Mouse (Mus musculus) MEL (cell line): ENCODE data around the gene Sbp. TPM values are rescaled to one million over a fixed set of nuclear protein-coding genes. Genes with fewer than 3 reads are reported as not detected.
"Not testable (repeated sequence)": the region's sequence is repeated elsewhere in the genome, so short reads cannot be mapped to it uniquely, and the experiment has no call there.

Experiments used
- DNase-seq: peaks from one replicate; pipeline ENCODE4 v3.0.0; 2011; ENCODE audit warnings: low read depth, low spot score
- H3K27ac ChIP-seq: 2 replicates; pipeline ENCODE4 v1.5.1; 2012; ENCODE audit warnings: low read depth, mild to moderate bottlenecking, control low read depth, low read length, moderate library complexity; ENCODE audit not compliant: control insufficient read depth
- H3K27me3 ChIP-seq, 2 experiments: fragments of 150-350 bp in 1 of 2; sonication (generic) in 1 of 2; 2 replicates each; pipeline ENCODE4 v1.6.1; 2012; ENCODE audit warnings: low read length in 2 of 2, mild to moderate bottlenecking in 2 of 2, improper control_type of control experiment in 1 of 2, moderate library complexity in 1 of 2; ENCODE audit not compliant: insufficient read depth in 2 of 2, control insufficient read depth in 1 of 2
- H3K36me3 ChIP-seq, 2 experiments: 2 replicates each; pipeline ENCODE4 v1.6.1; 2012 to 2014; ENCODE audit warnings: low read length in 2 of 2, improper control_type of control experiment in 1 of 2, inconsistent platforms in 1 of 2, mild to moderate bottlenecking in 1 of 2; ENCODE audit not compliant: insufficient read depth in 2 of 2, control insufficient read depth in 1 of 2
- H3K4me1 ChIP-seq, 2 experiments: fragments of 150-350 bp in 1 of 2; sonication (generic) in 1 of 2; 2 replicates each; pipeline ENCODE4 v1.6.1; 2012; ENCODE audit warnings: low read length in 2 of 2, improper control_type of control experiment in 1 of 2, mild to moderate bottlenecking in 1 of 2; ENCODE audit not compliant: insufficient read depth in 2 of 2, control insufficient read depth in 1 of 2
- H3K4me3 ChIP-seq, 2 experiments: fragments of 150-350 bp in 1 of 2; sonication (generic) in 1 of 2; 2 replicates each; pipeline ENCODE4 v1.5.1; 2012; ENCODE audit warnings: low read depth in 2 of 2, low read length in 2 of 2, mild to moderate bottlenecking in 2 of 2, moderate library complexity in 2 of 2, control low read depth in 1 of 2, improper control_type of control experiment in 1 of 2; ENCODE audit not compliant: control insufficient read depth in 1 of 2, insufficient read depth in 1 of 2
- H3K79me2 ChIP-seq: 2 replicates; pipeline ENCODE4 v1.6.1; 2012; ENCODE audit warnings: mild to moderate bottlenecking, low read length, moderate library complexity; ENCODE audit not compliant: control insufficient read depth, poor library complexity, insufficient read depth
- H3K9ac ChIP-seq: 2 replicates; pipeline ENCODE4 v1.6.1; 2012; ENCODE audit warnings: low read depth, mild to moderate bottlenecking, control low read depth, low read length, moderate library complexity; ENCODE audit not compliant: control insufficient read depth, poor library complexity, severe bottlenecking
- H3K9me3 ChIP-seq: fragments of 150-350 bp; sonication (generic); replicated peaks from 2 replicates; pipeline ENCODE4 v1.6.1; 2012; ENCODE audit warnings: mild to moderate bottlenecking, low read length, improper control_type of control experiment, moderate library complexity; ENCODE audit not compliant: insufficient read depth
- BHLHE40 ChIP-seq: IDR thresholded peaks from 2 replicates; pipeline ENCODE4 v1.6.1; 2012; ENCODE audit warnings: low read depth, mild to moderate bottlenecking, inconsistent platforms, low read length, improper control_type of control experiment, borderline replicate concordance
- CHD1 ChIP-seq: IDR thresholded peaks from 2 replicates; pipeline ENCODE4 v1.6.1; 2012; ENCODE audit warnings: low read depth, mild to moderate bottlenecking, inconsistent platforms, low read length, improper control_type of control experiment
- CHD2 ChIP-seq: IDR thresholded peaks from 2 replicates; pipeline ENCODE4 v1.6.1; 2011; ENCODE audit warnings: low read length, improper control_type of control experiment
- CTCF ChIP-seq, 3 experiments: IDR thresholded peaks in 2 of 3; conservative IDR thresholded peaks in 1 of 3; 2 replicates each; pipeline ENCODE4 v1.5.1; 2011 to 2012; ENCODE audit warnings: low read length in 3 of 3, low read depth in 2 of 3, mild to moderate bottlenecking in 2 of 3, improper control_type of control experiment in 1 of 3, inconsistent platforms in 1 of 3, mixed read lengths in 1 of 3, moderate library complexity in 1 of 3; ENCODE audit not compliant: control insufficient read depth in 1 of 3, insufficient read depth in 1 of 3, poor library complexity in 1 of 3, severe bottlenecking in 1 of 3
- E2F4 ChIP-seq: IDR thresholded peaks from 2 replicates; pipeline ENCODE4 v1.6.1; 2011; ENCODE audit warnings: low read depth, low read length, improper control_type of control experiment, borderline replicate concordance
- ELF1 ChIP-seq: IDR thresholded peaks from 2 replicates; pipeline ENCODE4 v1.6.1; 2014; ENCODE audit warnings: low read depth, mild to moderate bottlenecking, inconsistent platforms, low read length, improper control_type of control experiment, moderate library complexity
- EP300 ChIP-seq, 2 experiments: IDR thresholded peaks; 2 replicates each; pipeline ENCODE4 v1.6.1; 2011; ENCODE audit warnings: improper control_type of control experiment in 2 of 2, low read length in 2 of 2, low read depth in 1 of 2, mild to moderate bottlenecking in 1 of 2
- GABPA ChIP-seq: IDR thresholded peaks from 2 replicates; pipeline ENCODE4 v1.6.1; 2012; ENCODE audit warnings: low read depth, mild to moderate bottlenecking, inconsistent platforms, low read length, improper control_type of control experiment, moderate library complexity
- GATA1 ChIP-seq: IDR thresholded peaks from 2 replicates; pipeline ENCODE4 v1.6.1; 2011; ENCODE audit warnings: low read depth, low read length, improper control_type of control experiment
- HCFC1 ChIP-seq: IDR thresholded peaks from 2 replicates; pipeline ENCODE4 v1.6.1; 2012; ENCODE audit warnings: low read depth, mild to moderate bottlenecking, inconsistent platforms, low read length, improper control_type of control experiment, moderate library complexity
- JUND ChIP-seq: IDR thresholded peaks from 2 replicates; pipeline ENCODE4 v1.6.1; 2011; ENCODE audit warnings: low read depth, mild to moderate bottlenecking, improper control_type of control experiment, low read length
- KAT2A ChIP-seq: conservative IDR thresholded peaks from 2 replicates; pipeline ENCODE4 v1.6.1; 2012; ENCODE audit warnings: low read depth, low read length, improper control_type of control experiment, inconsistent platforms
- MAZ ChIP-seq: IDR thresholded peaks from 2 replicates; pipeline ENCODE4 v1.6.1; 2012; ENCODE audit warnings: low read depth, mild to moderate bottlenecking, inconsistent platforms, low read length, improper control_type of control experiment
- MEF2A ChIP-seq: IDR thresholded peaks from 2 replicates; pipeline ENCODE4 v1.6.1; 2014; ENCODE audit warnings: low read depth, mild to moderate bottlenecking, inconsistent platforms, low read length, improper control_type of control experiment; ENCODE audit not compliant: poor library complexity, insufficient replicate concordance, severe bottlenecking; ENCODE audit errors: extremely low read depth
- MYB ChIP-seq: IDR thresholded peaks from 2 replicates; pipeline ENCODE4 v1.6.1; 2011; ENCODE audit warnings: mild to moderate bottlenecking, low read depth, low read length, improper control_type of control experiment
- MYC ChIP-seq: IDR thresholded peaks from 2 replicates; pipeline ENCODE4 v1.6.1; 2011; ENCODE audit warnings: low read depth, mild to moderate bottlenecking, low read length, improper control_type of control experiment, moderate library complexity
- NRF1 ChIP-seq: IDR thresholded peaks from 2 replicates; pipeline ENCODE4 v1.6.1; 2014; ENCODE audit warnings: low read depth, mild to moderate bottlenecking, inconsistent platforms, low read length, improper control_type of control experiment, moderate library complexity; ENCODE audit not compliant: poor library complexity, insufficient read depth, severe bottlenecking
- RAD21 ChIP-seq: IDR thresholded peaks from 2 replicates; pipeline ENCODE4 v1.6.1; 2011; ENCODE audit warnings: mild to moderate bottlenecking, low read depth, low read length, improper control_type of control experiment
- RCOR1 ChIP-seq: IDR thresholded peaks from 2 replicates; pipeline ENCODE4 v1.6.1; 2012; ENCODE audit warnings: low read depth, mild to moderate bottlenecking, inconsistent platforms, low read length, improper control_type of control experiment
- SMC3 ChIP-seq: IDR thresholded peaks from 2 replicates; pipeline ENCODE4 v1.6.1; 2011; ENCODE audit warnings: low read depth, low read length, improper control_type of control experiment
- TCF12 ChIP-seq: IDR thresholded peaks from 2 replicates; pipeline ENCODE4 v1.6.1; 2014; ENCODE audit warnings: low read depth, mild to moderate bottlenecking, inconsistent platforms, low read length, improper control_type of control experiment, moderate library complexity
- UBTF ChIP-seq: IDR thresholded peaks from 2 replicates; pipeline ENCODE4 v1.6.1; 2012; ENCODE audit warnings: low read depth, mild to moderate bottlenecking, inconsistent platforms, low read length, improper control_type of control experiment, moderate library complexity, borderline replicate concordance; ENCODE audit not compliant: insufficient read depth
- USF2 ChIP-seq, 2 experiments: IDR thresholded peaks; 2 replicates each; pipeline ENCODE4 v1.6.1; 2011 to 2012; ENCODE audit warnings: improper control_type of control experiment in 2 of 2, low read length in 2 of 2, borderline replicate concordance in 1 of 2, inconsistent platforms in 1 of 2, low read depth in 1 of 2, mild to moderate bottlenecking in 1 of 2; ENCODE audit not compliant: insufficient read depth in 1 of 2
- ZMIZ1 ChIP-seq: IDR thresholded peaks from 2 replicates; pipeline ENCODE4 v1.6.1; 2012; ENCODE audit warnings: low read depth, mild to moderate bottlenecking, inconsistent platforms, low read length, improper control_type of control experiment, moderate library complexity
- polyA plus RNA-seq, 2 experiments: library from polyadenylated mRNA; stranded (reverse) in 1 of 2; unstranded in 1 of 2; fragments of >175 nt in 1 of 2; fragments of >200 nt in 1 of 2; gene quantifications; 2 replicates each; pipeline versions ENCODE4 v1.2.1 to v1.2.4; 2012; ENCODE audit warnings: low replicate concordance in 2 of 2, low read depth in 1 of 2; ENCODE audit not compliant: insufficient read length in 2 of 2, insufficient read depth in 1 of 2, missing spikeins in 1 of 2
- total RNA-seq: library from RNA; depleted of rRNA; stranded (reverse); fragments of 300-350 nt; gene quantifications from 2 replicates; pipeline ENCODE4 v1.2.3, GENCODE M21; 2012; rRNA removed

The Sbp gene
- not detected in 2 replicates for total RNA-seq
- not detected for polyA plus RNA-seq

DNA sequence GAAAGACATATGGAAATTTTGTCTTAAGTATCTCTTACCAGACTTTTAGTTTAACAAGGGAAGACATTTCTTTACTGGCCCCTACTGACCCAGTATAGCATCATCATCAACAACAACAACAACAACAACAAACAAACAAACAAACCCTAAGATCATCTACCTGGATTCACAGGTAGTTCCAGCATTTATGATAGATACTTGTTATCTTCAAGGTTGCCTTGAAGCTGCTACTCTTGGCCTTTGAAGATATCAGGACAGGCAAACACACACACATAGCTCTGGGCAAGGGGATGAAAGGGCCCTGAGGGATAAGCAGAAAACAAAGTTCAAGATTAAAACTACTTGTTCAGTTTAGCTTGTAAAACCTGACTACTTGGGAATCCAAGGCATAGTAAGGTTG is at the start of gene Sbp:
TSS of gene Sbp (plus strand) at position 301 of the 400 bp plus-strand sequence.
- Histone ChIP-seq H3K36me3 (no peaks in the 10 kb centered on the region), H3K4me3 (no peak within 1 kb of the TSS), H3K9me3 (no peaks in the 10 kb centered on the region)

GRCm38 (mm10) chr17:23917158-23917557 is 24.3 kb upstream of the Sbp start, which contains the start of gene Dcpp3:
TSS of gene Dcpp3 (plus strand) at chr17:23917458.
- not testable (repeated sequence) for H3K9me3 ChIP-seq, H3K27me3 ChIP-seq, H3K79me2 ChIP-seq, H3K4me3 ChIP-seq, H3K9ac ChIP-seq, H3K27ac ChIP-seq, H3K4me1 ChIP-seq, DNase-seq, H3K36me3 ChIP-seq

More for the DNA sequence above, at the start of gene Sbp:
- Histone ChIP-seq H3K27me3 (no peaks in the 10 kb centered on the region), H3K27ac (no peak within 1 kb of the TSS), H3K4me1 (no peaks in the 10 kb centered on the region), H3K79me2 (no peaks in the 10 kb centered on the region), H3K9ac (no peak within 1 kb of the TSS)
- DNase-seq, result no peak
- TF ChIP-seq ZMIZ1 (no peak), CHD1 (no peak), RAD21 (no peak), GABPA (no peak), CTCF (IDR thresholded peaks at IDR 0.05 in 2 of 3, conservative IDR thresholded peaks at IDR 0.05 in 1 of 3; ENCODE audit: control insufficient read depth in 1 of 3, insufficient read depth in 1 of 3, low read depth in 2 of 3, low read length in 3 of 3, poor library complexity in 1 of 3, severe bottlenecking in 1 of 3) (no peak), USF2 (IDR thresholded peaks at IDR 0.05; ENCODE audit: borderline replicate concordance in 1 of 2, insufficient read depth in 1 of 2, low read depth in 1 of 2, low read length in 2 of 2) (no peak), KAT2A (no peak), JUND (no peak), E2F4 (no peak), TCF12 (no peak), ELF1 (no peak)

- Histone ChIP-seq H3K36me3 (peaks cover 0 to 2% of the 10 kb centered on the region in 2 experiments; a peak in 1 of 4 replicates), H3K4me3 (peak overlapping the region; percentile 70 to 97), H3K27ac (peak overlapping the region; percentile 83)
- TF ChIP-seq NRF1 (peak; percentile 92), SMC3 (no peak), MYB (no peak), E2F4 (peak; percentile 93; the same call in 1 of the 2 replicates), UBTF (no peak), MAZ (peak; percentile 72; the same call in 1 of the 2 replicates), MEF2A (no peak), ELF1 (peak; percentile 46; the same call in 1 of the 2 replicates), CHD2 (no peak), GABPA (no peak), HCFC1 (peak; percentile 35; the same call in 1 of the 2 replicates), GATA1 (no peak), MYC (no peak), RCOR1 (no peak), BHLHE40 (no peak), EP300 (IDR thresholded peaks at IDR 0.05; ENCODE audit: low read depth in 1 of 2, low read length in 2 of 2) (no peak; a peak in 1 of 4 replicates)
Measured at GRCm38 (mm10) chr17:23924531-23925007, 16.9 kb upstream of the Sbp start.

More at GRCm38 (mm10) chr17:23924531-23925007, 16.9 kb upstream of the Sbp start:
- Histone ChIP-seq H3K79me2 (no peaks in the 10 kb centered on the region; the same call in 1 of the 2 replicates), H3K4me1 (peaks cover 2 to 6% of the 10 kb centered on the region in 2 experiments), H3K27me3 (peaks cover 0 to 2% of the 10 kb centered on the region in 2 experiments; a peak in 2 of 4 replicates), H3K9ac (peak overlapping the region; percentile 74), H3K9me3 (no peaks in the 10 kb centered on the region)
- peak; percentile 96 for DNase-seq
